Mouse (Mus musculus): ENCODE data around the gene Plagl2. TPM values are rescaled to one million over a fixed set of nuclear protein-coding genes. Genes with fewer than 3 reads are reported as not detected.
"Not testable (repeated sequence)": the region's sequence is repeated elsewhere in the genome, so short reads cannot be mapped to it uniquely, and the experiment has no call there.

Plagl2 gene
- 7.8 and 8.2 TPM in 2 replicates for polyA plus RNA-seq (2015; fragmentation: Nextera tagmentation; extraction: Ambion mirVana)

DNA sequence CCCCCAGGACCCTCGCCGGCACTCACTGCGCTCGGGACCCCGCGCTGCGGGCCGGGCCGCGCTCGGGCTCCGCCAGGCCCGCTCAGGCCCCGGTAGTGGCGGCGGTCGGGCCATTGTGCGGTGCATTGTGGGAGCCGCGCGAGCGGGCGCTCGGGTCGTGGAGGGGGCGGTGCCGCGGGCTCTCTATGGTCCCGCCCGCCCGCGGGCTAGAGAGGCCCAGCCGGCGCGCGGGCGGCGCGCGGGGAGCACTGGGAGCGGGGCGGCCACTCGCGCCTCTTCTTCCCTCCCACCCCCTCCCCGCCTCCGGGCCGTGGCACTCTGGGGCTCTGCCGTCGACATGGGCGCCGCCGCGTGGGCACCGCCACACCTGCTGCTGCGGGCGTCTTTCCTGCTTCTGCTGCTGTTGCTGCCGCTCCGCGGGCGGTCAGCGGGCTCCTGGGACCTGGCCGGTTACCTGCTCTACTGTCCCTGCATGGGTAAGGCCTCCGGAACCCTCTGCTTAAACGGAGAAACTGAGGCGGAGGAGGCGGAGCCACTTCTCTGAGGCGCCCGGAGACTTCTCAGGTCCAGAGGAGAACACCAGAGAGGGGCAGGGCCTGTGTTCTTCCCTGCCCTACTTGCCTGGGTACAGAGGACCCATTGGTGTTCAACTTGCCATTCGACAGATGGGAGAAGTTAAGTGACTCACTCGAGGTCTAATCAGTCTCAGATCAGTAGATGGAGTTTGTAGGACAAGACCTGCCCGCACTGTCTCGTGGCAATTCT is at the start of gene Plagl2, which contains the start of gene Pofut1:
TSS of gene Plagl2 (minus strand) at position 177 of the 765 bp plus-strand sequence.
TSS of gene Pofut1 (plus strand) at position 284 of the 765 bp plus-strand sequence.
- H3K36me3 ChIP-seq (ENCODE audit: insufficient read depth, low read length), result no peaks in the 10 kb centered on the region
- peak; percentile 45 for TF ChIP-seq CTCF (IDR thresholded peaks at IDR 0.05; ENCODE audit: low read depth)
- H3K9ac ChIP-seq (ENCODE audit: low read depth, low read length), result peak within 1 kb of the TSS; percentile 99
- H3K4me2 ChIP-seq (ENCODE audit: low read length), result peak within 1 kb of the TSS; percentile 90
- ATAC-seq (replicated peaks; ENCODE audit: low FRiP score, low read depth) (peak; percentile 97), DNase-seq (ENCODE audit: low spot score) (peak; percentile 93)
- H3K27me3 ChIP-seq (ENCODE audit: insufficient read depth, low read length), result no peaks in the 10 kb centered on the region
- peaks cover 15% of the 10 kb centered on the region; the same call in 1 of the 2 replicates for H3K4me1 ChIP-seq (replicated peaks; ENCODE audit: insufficient read depth, low read length)
- under 1% methylated on average over 49 of the region's 72 CpGs for WGBS
- H3K4me3 ChIP-seq (replicated peaks; ENCODE audit: low read depth, low read length), result peak within 1 kb of the TSS; percentile 99
- H3K27ac ChIP-seq, result peak within 1 kb of the TSS; percentile 95
- no peaks in the 10 kb centered on the region for H3K9me3 ChIP-seq (replicated peaks; ENCODE audit: low read length)

GRCm38 (mm10) chr2:153287835-153288234 is 46.6 kb upstream of the Plagl2 start:
- Histone ChIP-seq H3K4me2 (ENCODE audit: low read length) (no peak overlapping the region), H3K4me3 (replicated peaks; ENCODE audit: low read depth, low read length) (no peak overlapping the region), H3K36me3 (ENCODE audit: insufficient read depth, low read length) (no peaks in the 10 kb centered on the region), H3K9ac (ENCODE audit: low read depth, low read length) (no peak overlapping the region), H3K4me1 (replicated peaks; ENCODE audit: insufficient read depth, low read length) (0 out of 2 replicates have a peak, but pooled peaks cover 3% of the 10 kb centered on the region), H3K9me3 (replicated peaks; ENCODE audit: low read length) (no peaks in the 10 kb centered on the region), H3K27me3 (ENCODE audit: insufficient read depth, low read length) (no peaks in the 10 kb centered on the region), H3K27ac (no peak overlapping the region)
- ATAC-seq (replicated peaks; ENCODE audit: low FRiP score, low read depth), result no peak
- TF ChIP-seq CTCF (IDR thresholded peaks at IDR 0.05; ENCODE audit: low read depth), result no peak
- peak; percentile 57 for DNase-seq (ENCODE audit: low spot score)
- 17% methylated on average over 6 of the region's 6 CpGs for WGBS

DNA sequence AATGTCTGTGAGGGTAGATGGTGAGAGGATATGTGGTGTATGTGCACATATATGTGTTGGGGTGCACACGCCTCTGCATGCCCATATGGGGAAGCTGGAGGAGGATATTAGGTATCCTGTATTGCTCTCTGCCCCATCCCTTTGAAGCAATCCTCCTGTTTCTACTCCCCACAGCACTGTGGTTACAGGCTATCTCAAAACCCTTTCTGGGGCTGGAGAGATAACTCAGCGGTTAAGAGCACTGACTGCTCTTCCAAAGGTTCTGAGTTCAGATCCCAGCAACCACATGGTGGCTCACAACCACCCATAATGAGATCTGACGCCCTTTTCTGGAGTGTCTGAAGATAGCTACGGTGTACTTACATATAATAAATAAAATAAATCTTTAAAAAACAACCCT is 45.3 kb upstream of the Plagl2 start:
- TF ChIP-seq CTCF (IDR thresholded peaks at IDR 0.05; ENCODE audit: low read depth), result no peak
- ATAC-seq (replicated peaks; ENCODE audit: low FRiP score, low read depth) (no peak), DNase-seq (ENCODE audit: low spot score) (no peak)
- H3K4me3 ChIP-seq (replicated peaks; ENCODE audit: low read depth, low read length), result no peak overlapping the region
- H3K36me3 ChIP-seq (ENCODE audit: insufficient read depth, low read length), result no peaks in the 10 kb centered on the region
- H3K4me1 ChIP-seq (replicated peaks; ENCODE audit: insufficient read depth, low read length), result no peaks in the 10 kb centered on the region
- H3K4me2 ChIP-seq (ENCODE audit: low read length), result no peak overlapping the region
- no peak overlapping the region for H3K27ac ChIP-seq
- no peaks in the 10 kb centered on the region for H3K27me3 ChIP-seq (ENCODE audit: insufficient read depth, low read length)
- H3K9ac ChIP-seq (ENCODE audit: low read depth, low read length), result no peak overlapping the region
- 83% methylated on average over 4 of the region's 4 CpGs for WGBS
- no peaks in the 10 kb centered on the region for H3K9me3 ChIP-seq (replicated peaks; ENCODE audit: low read length)

GRCm38 (mm10) chr2:153283919-153284318 is 42.7 kb upstream of the Plagl2 start:
- WGBS, result 89% methylated on average over 6 of the region's 6 CpGs
- DNase-seq (ENCODE audit: low spot score) (no peak), ATAC-seq (replicated peaks; ENCODE audit: low FRiP score, low read depth) (no peak)
- H3K9me3 ChIP-seq (replicated peaks; ENCODE audit: low read length), result no peaks in the 10 kb centered on the region
- no peak overlapping the region for H3K4me2 ChIP-seq (ENCODE audit: low read length)
- H3K4me3 ChIP-seq (replicated peaks; ENCODE audit: low read depth, low read length), result no peak overlapping the region
- H3K9ac ChIP-seq (ENCODE audit: low read depth, low read length), result no peak overlapping the region
- H3K4me1 ChIP-seq (replicated peaks; ENCODE audit: insufficient read depth, low read length), result no peaks in the 10 kb centered on the region
- no peak for TF ChIP-seq CTCF (IDR thresholded peaks at IDR 0.05; ENCODE audit: low read depth)
- no peaks in the 10 kb centered on the region for H3K36me3 ChIP-seq (ENCODE audit: insufficient read depth, low read length)
- H3K27ac ChIP-seq, result no peak overlapping the region
- H3K27me3 ChIP-seq (ENCODE audit: insufficient read depth, low read length), result no peaks in the 10 kb centered on the region

DNA sequence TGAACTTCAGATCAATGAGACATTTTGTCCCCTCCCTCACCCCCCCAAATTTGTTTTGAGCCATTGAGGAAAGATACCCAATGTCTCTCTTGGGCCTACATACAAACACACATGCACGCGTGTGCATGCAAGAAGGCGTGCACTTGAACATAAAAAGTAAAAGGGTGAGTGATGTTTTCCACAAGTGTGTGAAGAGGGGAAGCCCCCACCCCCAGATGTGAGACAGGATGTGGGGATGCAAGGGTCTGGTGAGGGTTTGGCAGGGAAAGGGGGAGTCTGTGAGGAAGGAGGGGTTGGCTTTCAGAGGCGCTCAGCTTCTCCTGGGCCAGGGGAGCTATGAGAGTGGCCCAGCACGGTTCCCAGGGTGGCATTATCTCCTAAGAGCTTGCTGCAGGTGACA is 37.1 kb upstream of the Plagl2 start:
- Histone ChIP-seq H3K27ac (no peak overlapping the region), H3K4me2 (ENCODE audit: low read length) (no peak overlapping the region), H3K9me3 (replicated peaks; ENCODE audit: low read length) (no peaks in the 10 kb centered on the region), H3K36me3 (ENCODE audit: insufficient read depth, low read length) (no peaks in the 10 kb centered on the region), H3K9ac (ENCODE audit: low read depth, low read length) (no peak overlapping the region), H3K4me1 (replicated peaks; ENCODE audit: insufficient read depth, low read length) (no peaks in the 10 kb centered on the region), H3K27me3 (ENCODE audit: insufficient read depth, low read length) (no peaks in the 10 kb centered on the region), H3K4me3 (replicated peaks; ENCODE audit: low read depth, low read length) (no peak overlapping the region)
- TF ChIP-seq CTCF (IDR thresholded peaks at IDR 0.05; ENCODE audit: low read depth), result no peak
- 78% methylated on average over 5 of the region's 5 CpGs for WGBS
- ATAC-seq (replicated peaks; ENCODE audit: low FRiP score, low read depth) (no peak), DNase-seq (ENCODE audit: low spot score) (no peak)

DNA sequence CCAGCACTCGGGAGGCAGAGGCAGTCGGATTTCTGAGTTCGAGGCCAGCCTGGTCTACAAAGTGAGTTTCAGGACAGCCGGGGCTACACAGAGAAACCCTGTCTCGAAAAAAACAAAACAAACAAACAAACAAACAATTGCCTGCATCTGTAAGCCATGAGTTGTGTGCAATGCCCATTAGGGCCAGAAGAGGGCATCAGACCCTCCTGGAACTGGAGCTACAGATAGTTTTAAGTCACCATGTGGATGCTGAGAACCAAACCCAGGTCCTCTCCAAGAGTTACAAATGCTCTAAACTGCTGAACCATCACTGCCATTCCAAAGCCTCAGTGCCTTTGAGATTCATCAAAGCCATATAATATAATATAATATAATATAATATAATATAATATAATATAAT is 35.6 kb upstream of the Plagl2 start:
- not testable (repeated sequence) for H3K9me3 ChIP-seq (replicated peaks; ENCODE audit: low read length); H3K4me3 ChIP-seq (replicated peaks; ENCODE audit: low read depth, low read length); H3K36me3 ChIP-seq (ENCODE audit: insufficient read depth, low read length); ATAC-seq (replicated peaks; ENCODE audit: low FRiP score, low read depth); H3K27me3 ChIP-seq (ENCODE audit: insufficient read depth, low read length); H3K27ac ChIP-seq; H3K9ac ChIP-seq (ENCODE audit: low read depth, low read length); H3K4me1 ChIP-seq (replicated peaks; ENCODE audit: insufficient read depth, low read length); H3K4me2 ChIP-seq (ENCODE audit: low read length); DNase-seq (ENCODE audit: low spot score)
- WGBS, result 90% methylated on average over 5 of the region's 5 CpGs
- TF ChIP-seq CTCF (IDR thresholded peaks at IDR 0.05; ENCODE audit: low read depth), result peak; percentile 9; the same call in 1 of the 2 replicates
